17 mouse cellular contexts compared by ENCODE assay signal in the genomic region with DNA sequence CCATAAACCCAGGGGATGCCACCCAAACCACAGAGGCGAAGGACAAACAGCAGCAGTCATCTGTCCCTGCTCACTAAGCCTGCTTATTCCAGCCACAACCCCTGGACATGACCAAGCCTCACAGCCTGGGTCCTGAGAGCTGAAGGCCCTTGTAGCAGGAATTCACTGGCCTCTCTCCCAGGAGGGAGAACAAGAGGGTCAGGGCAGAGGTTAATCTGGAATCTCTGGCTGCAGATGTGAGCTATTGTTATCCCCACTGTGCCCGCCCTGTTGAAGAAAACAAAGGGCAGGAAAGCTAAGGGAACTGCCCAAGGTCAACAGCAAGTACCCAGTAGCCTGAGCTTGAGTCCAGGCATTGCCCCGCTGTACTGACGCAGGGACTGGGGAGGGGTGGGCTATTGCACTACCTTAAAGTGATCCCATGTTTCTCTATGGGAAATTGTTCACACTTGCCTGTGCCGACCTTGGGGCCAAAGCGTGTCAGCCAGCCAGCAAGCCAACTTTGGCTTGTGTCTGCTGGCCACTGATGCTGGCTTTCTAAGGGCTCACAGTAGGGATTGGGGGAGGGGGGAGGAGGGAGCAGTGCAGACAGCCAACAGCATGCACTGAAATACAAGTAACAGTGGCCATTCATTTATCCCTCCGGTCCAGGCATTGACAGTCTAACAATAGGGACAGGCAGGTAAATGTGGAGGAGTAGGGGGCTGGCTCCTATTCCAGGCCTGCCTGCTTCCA. TPM values are rescaled to one million over a fixed set of nuclear protein-coding genes. Genes with fewer than 3 reads are reported as not detected.
DNase-seq lines count a peak whose midpoint lies in the region; ATAC-seq and TF ChIP-seq lines count a peak whose summit lies in the region.
"Had no signal": no experiment of that assay in that cellular context is flagged by ENCODE, and none has a peak within 500 bp of the region (broad histone marks: within the 10 kb centered on the region; RNA-seq: fewer than 3 reads in every experiment).

No protein-coding gene starts in this region.

- no peak for TF ChIP-seq CTCF in liver, adult 2 months (IDR thresholded peaks at IDR 0.05; ENCODE audit: low read depth, low read length)

- H3K4me3 ChIP-seq in liver, adult 2 months (ENCODE audit: insufficient read depth, low read depth, low read length), result no peak overlapping the region
- no peak overlapping the region for H3K4me3 ChIP-seq in liver, embryonic 12.5 days
- H3K4me3 ChIP-seq in heart, embryonic 12.5 days, result no peak overlapping the region
- H3K4me3 ChIP-seq: embryonic facial prominence, embryonic 15.5 days; limb, embryonic 13.5 days; stomach, embryonic 15.5 days had no signal

- H3K4me2 ChIP-seq in liver, embryonic 12.5 days, result no peak overlapping the region
- H3K4me2 ChIP-seq in heart, embryonic 12.5 days, result no peak overlapping the region
- H3K4me2 ChIP-seq: embryonic facial prominence, embryonic 15.5 days; limb, embryonic 13.5 days; stomach, embryonic 15.5 days had no signal

- TF ChIP-seq POLR2A in liver, adult 2 months (IDR thresholded peaks at IDR 0.05; ENCODE audit: extremely low read depth, insufficient read depth, low read length), result no peak

- H3K36me3 ChIP-seq in liver, adult 2 months (ENCODE audit: control insufficient read depth, insufficient read depth, low read length), result no peaks in the 10 kb centered on the region
- peaks cover 16% of the 10 kb centered on the region; the same call in 1 of the 2 replicates for H3K36me3 ChIP-seq in liver, embryonic 12.5 days
- H3K36me3 ChIP-seq in heart, embryonic 12.5 days, result peaks cover 8% of the 10 kb centered on the region
- H3K36me3 ChIP-seq: stomach, embryonic 15.5 days had no signal

- peak; percentile 33 for DNase-seq in adrenal gland, postnatal 14 days
- no peak for DNase-seq in adrenal gland, postnatal 25 days
- DNase-seq in liver, adult 2 months (ENCODE audit: extremely low read depth, low read depth, low spot score), result peak; percentile 69
- no peak for DNase-seq in urinary bladder, adult 18-20 months (ENCODE audit: low spot score in 2 of 2)
- DNase-seq in layer of hippocampus, postnatal 36 days, result no peak
- DNase-seq in liver, result no peak
- DNase-seq: adrenal gland, adult 2 months; cerebellum, adult 11 months; thymus, postnatal 4 days had no signal

- 41% methylated on average over 7 of the region's 7 CpGs for WGBS in liver, adult 2 months
- 71% methylated on average over 7 of the region's 7 CpGs for WGBS in liver, embryonic 12.5 days (ENCODE audit: insufficient replicate concordance)
- WGBS in heart, embryonic 12.5 days, result 56% methylated on average over 7 of the region's 7 CpGs

- H3K9me3 ChIP-seq in liver, embryonic 12.5 days (replicated peaks), result no peaks in the 10 kb centered on the region
- no peaks in the 10 kb centered on the region for H3K9me3 ChIP-seq in heart, embryonic 12.5 days (replicated peaks)
- H3K9me3 ChIP-seq: embryonic facial prominence, embryonic 15.5 days; G1E; limb, embryonic 13.5 days; stomach, embryonic 15.5 days had no signal

- no peak overlapping the region for H3K9ac ChIP-seq in liver, adult 2 months (ENCODE audit: low read depth, low read length)
- H3K9ac ChIP-seq in liver, embryonic 12.5 days, result no peak overlapping the region
- no peak overlapping the region for H3K9ac ChIP-seq in heart, embryonic 12.5 days
- H3K9ac ChIP-seq: embryonic facial prominence, embryonic 15.5 days; stomach, embryonic 15.5 days had no signal

- 0 out of 2 replicates have a peak overlapping the region, but pooled peaks have one; percentile 3 for H3K27ac ChIP-seq in liver, adult 2 months (replicated peaks; ENCODE audit: insufficient read depth, low read depth, low read length)
- H3K27ac ChIP-seq in liver, embryonic 12.5 days, result no peak overlapping the region
- H3K27ac ChIP-seq in heart, embryonic 12.5 days (ENCODE audit: poor library complexity, severe bottlenecking), result peak overlapping the region; percentile 28
- H3K27ac ChIP-seq: embryonic facial prominence, embryonic 15.5 days; kidney, postnatal 0 days; limb, embryonic 13.5 days; stomach, embryonic 15.5 days had no signal

- H3K27me3 ChIP-seq in liver, adult 2 months (ENCODE audit: control insufficient read depth, insufficient read depth, low read length), result no peaks in the 10 kb centered on the region
- H3K27me3 ChIP-seq in liver, embryonic 12.5 days (replicated peaks), result 0 out of 2 replicates have a peak, but pooled peaks cover 5% of the 10 kb centered on the region
- 0 out of 2 replicates have a peak, but pooled peaks cover 3% of the 10 kb centered on the region for H3K27me3 ChIP-seq in heart, embryonic 12.5 days (replicated peaks)
- H3K27me3 ChIP-seq: embryonic facial prominence, embryonic 15.5 days; limb, embryonic 13.5 days; stomach, embryonic 15.5 days had no signal

- no peak; the same call in 1 of the 2 replicates for ATAC-seq in liver, embryonic 12.5 days
- ATAC-seq in heart, embryonic 12.5 days (ENCODE audit: insufficient number of reproducible peaks, low FRiP score), result 0 out of 2 replicates have a peak, but pooled peaks have one; percentile 13
- ATAC-seq: lung, postnatal 0 days had no signal

- 0 out of 2 replicates have a peak, but pooled peaks cover 2% of the 10 kb centered on the region for H3K79me2 ChIP-seq in liver, adult 2 months (ENCODE audit: control insufficient read depth, insufficient read depth, low read length)

- peaks cover 37% of the 10 kb centered on the region for H3K4me1 ChIP-seq in liver, adult 2 months (ENCODE audit: control insufficient read depth, insufficient read depth, low read length)
- H3K4me1 ChIP-seq in liver, embryonic 12.5 days, result peaks cover 27% of the 10 kb centered on the region; the same call in 1 of the 2 replicates
- H3K4me1 ChIP-seq in heart, embryonic 12.5 days (replicated peaks), result peaks cover 50% of the 10 kb centered on the region
- H3K4me1 ChIP-seq: limb, embryonic 13.5 days; stomach, embryonic 15.5 days had no signal

RNA-seq across cellular contexts. Expression of a gene that starts 17.4 kb away (rescaled TPM):
- 23.4 and 26.2 TPM in 2 replicates for total RNA-seq in adrenal gland, postnatal 14 days (2021)
- 18.1 and 21.5 TPM in 2 replicates for total RNA-seq in adrenal gland, postnatal 25 days (2021)
- total RNA-seq in liver, adult 2 months (2014; rRNA removed), result 7.0 and 7.9 TPM in 2 replicates
- polyA plus RNA-seq in liver, adult 2 months (2012; rRNA removed), result 4.4 and 5.3 TPM in 2 replicates
- polyA plus RNA-seq in liver, embryonic 12.5 days (2016; fragmentation: Nextera tagmentation; extraction: Ambion mirVana), result 5.2 and 5.6 TPM in 2 replicates
- 13.9 and 14.0 TPM in 2 replicates for polyA plus RNA-seq in heart, embryonic 12.5 days (2016; fragmentation: Nextera tagmentation; extraction: Ambion mirVana)
- total RNA-seq in layer of hippocampus, postnatal 36 days (2021), result 10 to 100 TPM; 23.2 TPM

Comparison
In these comparisons a context has a peak if more than half of its experiments do, and no peak if none do; other contexts are left out.
1. DNase-seq: peak in adrenal gland, postnatal 14 days (single experiment) and liver, adult 2 months (single experiment); none in adrenal gland, postnatal 25 days (single experiment), urinary bladder, adult 18-20 months (0 of 2), layer of hippocampus, postnatal 36 days (0 of 2) and liver (single experiment).